Mouse (Mus musculus): ENCODE results near the gene Ap4m1.
"Not testable (repeated sequence)": the region's sequence is repeated elsewhere in the genome, so short reads cannot be mapped to it uniquely, and the experiment has no call there.

Gene Ap4m1

GRCm38 (mm10) chr5:138199576-138199975, 27.8 kb downstream of the Ap4m1 start:
- no peak for DNase-seq

GRCm38 (mm10) chr5:138202086-138202485, 30.3 kb downstream of the Ap4m1 start:
- no peak for DNase-seq

- DNase-seq: no peak
These were observed 35.5 kb downstream of the Ap4m1 start for GRCm38 (mm10) chr5:138207253-138207652.

- no peak for DNase-seq
These were observed 36.1 kb downstream of the Ap4m1 start for GRCm38 (mm10) chr5:138207873-138208272.

GRCm38 (mm10) chr5:138216632-138217031, 44.8 kb downstream of the Ap4m1 start:
- DNase-seq: not testable (repeated sequence)

- DNase-seq: no peak
These were observed 48.1 kb downstream of the Ap4m1 start for GRCm38 (mm10) chr5:138219864-138220263.

- peak; percentile 73 for DNase-seq
These were observed 50.3 kb downstream of the Ap4m1 start for GRCm38 (mm10) chr5:138222111-138222510.

GRCm38 (mm10) chr5:138223287-138223686, 51.5 kb downstream of the Ap4m1 start:
- no peak for DNase-seq

- no peak for DNase-seq
These were observed 53.9 kb downstream of the Ap4m1 start, which contains the start of gene Nxpe5 for GRCm38 (mm10) chr5:138225700-138226099. Gene Nxpe5, plus strand, starts transcription at chr5:138225898.

GRCm38 (mm10) chr5:138226491-138226890, 54.7 kb downstream of the Ap4m1 start:
- DNase-seq: no peak

GRCm38 (mm10) chr5:138227367-138227766, 55.6 kb downstream of the Ap4m1 start:
- DNase-seq: no peak

GRCm38 (mm10) chr5:138228026-138228425, 56.2 kb downstream of the Ap4m1 start:
- DNase-seq: no peak

GRCm38 (mm10) chr5:138229511-138229910, 57.7 kb downstream of the Ap4m1 start:
- no peak for DNase-seq
